Mouse (Mus musculus): ENCODE measurements around the gene Nfs1. TPM values are rescaled to one million over a fixed set of nuclear protein-coding genes. Genes with fewer than 3 reads are reported as not detected.

Nfs1 gene
- polyA plus RNA-seq, 1 experiment from 2014 or later, result 40.4 TPM

DNA sequence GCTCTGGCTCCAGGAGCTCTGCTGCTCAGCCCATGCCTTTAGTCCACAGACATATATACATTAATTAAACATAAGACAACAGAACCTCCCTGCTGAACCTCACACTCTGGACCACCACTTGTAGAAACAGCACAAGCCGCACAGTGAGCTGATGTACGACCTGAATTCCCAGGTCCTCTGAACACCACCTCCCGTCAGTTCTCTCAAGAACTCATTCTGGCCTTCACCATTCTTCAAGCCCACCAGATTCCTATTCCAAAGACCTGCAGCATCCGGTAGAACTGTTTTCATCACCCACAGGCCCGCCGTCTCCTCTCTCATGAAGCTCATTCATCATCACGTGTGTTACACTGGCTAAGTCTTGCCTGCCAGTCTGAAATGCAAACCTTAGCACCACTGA is 63.6 kb downstream of the Nfs1 start:
- Histone ChIP-seq H3K4me2 (ENCODE audit: low read length) (no peak overlapping the region), H3K36me3 (ENCODE audit: control insufficient read depth, insufficient read depth, low read length) (peaks cover 39% of the 10 kb centered on the region), H3K27me3 (replicated peaks; ENCODE audit: control insufficient read depth, insufficient read depth, low read length) (no peaks in the 10 kb centered on the region), H3K9ac (ENCODE audit: low read length) (no peak overlapping the region), H3K27ac (ENCODE audit: low read depth, low read length) (no peak overlapping the region), H3K4me3 (ENCODE audit: low read depth, low read length) (no peak overlapping the region), H3K4me1 (ENCODE audit: control insufficient read depth, insufficient read depth, low read length) (no peaks in the 10 kb centered on the region), H3K9me3 (replicated peaks; ENCODE audit: control insufficient read depth, low read length) (no peaks in the 10 kb centered on the region)
- DNase-seq (ENCODE audit: low spot score) (no peak), ATAC-seq (no peak)
- 89% methylated on average over 7 of the region's 7 CpGs for WGBS

DNA sequence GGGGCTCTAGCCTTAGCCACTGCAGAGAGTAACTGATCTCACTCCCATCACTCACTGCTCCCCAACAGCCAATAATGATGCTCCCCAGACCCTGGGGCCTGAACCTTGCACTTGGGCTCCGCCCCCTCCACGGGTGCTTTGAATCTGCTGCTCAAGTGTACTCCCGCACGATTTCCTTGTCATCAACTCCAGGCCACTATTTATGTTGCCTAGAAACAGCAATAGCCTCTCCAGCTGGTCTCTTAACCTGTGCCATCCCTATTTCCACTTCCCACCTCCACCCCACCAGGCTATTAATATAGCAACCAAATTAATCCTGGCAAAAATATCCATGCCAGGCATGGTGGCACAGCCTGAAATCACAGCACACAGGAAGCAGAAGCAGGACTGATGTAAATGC is 64.3 kb downstream of the Nfs1 start:
- Histone ChIP-seq H3K4me3 (ENCODE audit: low read depth, low read length) (no peak overlapping the region), H3K27ac (ENCODE audit: low read depth, low read length) (no peak overlapping the region), H3K27me3 (replicated peaks; ENCODE audit: control insufficient read depth, insufficient read depth, low read length) (no peaks in the 10 kb centered on the region), H3K4me2 (ENCODE audit: low read length) (no peak overlapping the region), H3K36me3 (ENCODE audit: control insufficient read depth, insufficient read depth, low read length) (peaks cover 46% of the 10 kb centered on the region), H3K9me3 (replicated peaks; ENCODE audit: control insufficient read depth, low read length) (no peaks in the 10 kb centered on the region), H3K9ac (ENCODE audit: low read length) (no peak overlapping the region), H3K4me1 (ENCODE audit: control insufficient read depth, insufficient read depth, low read length) (no peaks in the 10 kb centered on the region)
- DNase-seq (ENCODE audit: low spot score) (no peak), ATAC-seq (no peak)
- 52% methylated on average over 4 of the region's 4 CpGs for WGBS

DNA sequence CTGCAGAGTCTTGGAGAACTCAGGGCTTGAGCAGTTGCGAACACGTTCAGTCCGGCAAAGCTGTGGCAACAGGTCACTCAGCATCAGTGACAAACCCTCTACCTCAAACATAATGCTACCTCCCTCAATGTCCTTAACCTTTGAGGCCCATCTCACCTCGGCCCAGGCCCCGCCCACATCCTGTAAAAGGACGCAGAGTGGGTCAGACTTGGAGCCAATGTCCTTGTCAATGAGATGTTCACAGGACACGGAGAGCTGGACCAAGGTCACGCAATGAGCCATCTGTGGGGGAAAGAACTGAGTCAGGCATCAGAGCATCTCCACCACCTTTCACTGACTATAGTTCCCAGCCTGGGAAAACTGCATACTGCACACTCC is 64.8 kb downstream of the Nfs1 start:
- Histone ChIP-seq H3K4me3 (ENCODE audit: low read depth, low read length) (no peak overlapping the region), H3K27me3 (replicated peaks; ENCODE audit: control insufficient read depth, insufficient read depth, low read length) (no peaks in the 10 kb centered on the region), H3K27ac (ENCODE audit: low read depth, low read length) (no peak overlapping the region), H3K4me2 (ENCODE audit: low read length) (no peak overlapping the region), H3K9me3 (replicated peaks; ENCODE audit: control insufficient read depth, low read length) (no peaks in the 10 kb centered on the region), H3K4me1 (ENCODE audit: control insufficient read depth, insufficient read depth, low read length) (no peaks in the 10 kb centered on the region), H3K36me3 (ENCODE audit: control insufficient read depth, insufficient read depth, low read length) (peaks cover 51% of the 10 kb centered on the region), H3K9ac (ENCODE audit: low read length) (no peak overlapping the region)
- DNase-seq (ENCODE audit: low spot score) (no peak), ATAC-seq (no peak)
- WGBS, result 91% methylated on average over 8 of the region's 8 CpGs

DNA sequence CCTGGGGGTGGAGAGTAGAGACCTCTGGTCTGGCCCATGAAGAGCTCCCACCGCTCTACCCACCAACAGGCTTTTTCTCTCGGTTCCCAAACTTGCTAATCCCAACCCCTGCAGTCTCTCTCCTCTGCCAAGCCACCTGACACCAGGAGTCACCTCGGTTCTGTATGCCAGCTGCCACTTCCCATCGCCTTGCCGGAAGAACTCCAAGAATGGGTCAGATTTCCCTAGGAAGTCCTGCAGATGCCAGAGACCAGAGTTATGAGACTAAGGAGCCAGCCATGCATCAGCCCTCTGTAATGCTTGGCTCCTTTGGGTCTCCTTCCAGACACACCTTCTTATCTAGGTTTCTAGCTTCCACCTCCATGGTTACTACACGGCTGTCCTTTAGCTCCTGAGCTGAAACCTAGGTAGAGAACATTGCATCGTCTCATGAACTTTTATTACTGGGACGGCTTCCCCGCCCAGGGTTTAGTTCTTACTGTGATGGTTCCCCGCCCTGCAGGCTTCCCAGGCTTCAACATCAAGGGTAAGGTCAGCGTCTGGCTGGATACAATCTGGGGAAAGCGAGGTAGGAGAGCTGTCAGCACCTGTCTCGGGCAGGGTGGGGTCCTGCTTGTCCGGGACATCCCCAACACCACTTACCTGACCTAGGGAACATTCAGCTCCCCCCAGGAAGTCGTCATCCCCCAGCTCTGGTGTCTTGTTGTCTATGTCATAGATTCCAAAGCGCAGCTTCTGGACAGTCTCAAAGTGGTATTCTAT is 65.4 kb downstream of the Nfs1 start:
- DNase-seq (ENCODE audit: low spot score) (no peak), ATAC-seq (no peak)
- Histone ChIP-seq H3K9me3 (replicated peaks; ENCODE audit: control insufficient read depth, low read length) (no peaks in the 10 kb centered on the region), H3K27me3 (replicated peaks; ENCODE audit: control insufficient read depth, insufficient read depth, low read length) (no peaks in the 10 kb centered on the region), H3K4me1 (ENCODE audit: control insufficient read depth, insufficient read depth, low read length) (no peaks in the 10 kb centered on the region), H3K9ac (ENCODE audit: low read length) (no peak overlapping the region), H3K36me3 (ENCODE audit: control insufficient read depth, insufficient read depth, low read length) (peaks cover 57% of the 10 kb centered on the region), H3K4me3 (ENCODE audit: low read depth, low read length) (no peak overlapping the region), H3K4me2 (ENCODE audit: low read length) (no peak overlapping the region), H3K27ac (ENCODE audit: low read depth, low read length) (no peak overlapping the region)
- WGBS, result 90% methylated on average over 16 of the region's 16 CpGs

DNA sequence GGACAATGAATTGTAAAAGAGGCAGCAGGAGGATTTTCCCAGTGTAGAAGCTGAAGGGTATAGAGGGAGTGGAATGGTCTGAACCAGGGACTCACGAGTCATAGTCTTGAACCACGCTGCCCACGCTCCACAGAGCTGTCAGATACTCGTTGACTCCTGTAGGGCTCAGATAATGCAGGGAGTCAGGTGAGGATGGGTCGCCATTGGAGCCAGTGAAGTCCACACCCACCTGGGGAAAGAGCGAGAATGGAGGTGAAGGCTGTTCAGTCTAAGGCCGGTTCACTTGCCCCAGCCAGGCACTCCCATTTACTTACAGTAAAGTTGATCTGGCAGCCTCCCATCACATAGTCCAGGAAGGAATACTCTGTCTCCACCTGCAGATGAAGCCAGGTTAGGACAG is 66.5 kb downstream of the Nfs1 start:
- WGBS, result 93% methylated on average over 7 of the region's 7 CpGs
- H3K4me2 ChIP-seq (ENCODE audit: low read length), result no peak overlapping the region
- H3K9me3 ChIP-seq (replicated peaks; ENCODE audit: control insufficient read depth, low read length), result no peaks in the 10 kb centered on the region
- no peak overlapping the region for H3K4me3 ChIP-seq (ENCODE audit: low read depth, low read length)
- H3K27me3 ChIP-seq (replicated peaks; ENCODE audit: control insufficient read depth, insufficient read depth, low read length), result no peaks in the 10 kb centered on the region
- H3K27ac ChIP-seq (ENCODE audit: low read depth, low read length), result no peak overlapping the region
- no peak overlapping the region for H3K9ac ChIP-seq (ENCODE audit: low read length)
- no peaks in the 10 kb centered on the region for H3K4me1 ChIP-seq (ENCODE audit: control insufficient read depth, insufficient read depth, low read length)
- no peak for ATAC-seq
- DNase-seq (ENCODE audit: low spot score), result no peak
- peaks cover 68% of the 10 kb centered on the region for H3K36me3 ChIP-seq (ENCODE audit: control insufficient read depth, insufficient read depth, low read length)

DNA sequence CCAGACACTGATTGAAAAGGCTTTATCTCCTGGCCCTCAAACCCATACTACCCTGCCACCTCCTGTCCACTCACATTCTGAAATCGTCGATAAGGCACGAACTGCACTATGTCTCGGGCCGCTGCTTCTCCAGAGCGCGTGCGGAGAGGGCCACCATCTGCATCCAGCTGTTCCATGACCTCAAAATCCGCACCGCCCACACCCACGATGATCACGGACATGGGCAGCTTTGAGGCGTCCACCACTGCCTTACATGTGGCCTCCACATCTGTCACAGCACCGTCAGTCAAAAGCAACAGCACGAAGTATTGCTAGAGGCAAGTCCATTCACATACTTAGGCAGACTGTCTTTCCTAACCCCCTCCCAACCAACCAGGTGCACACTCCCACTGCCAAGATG is 70.3 kb downstream of the Nfs1 start:
- H3K27ac ChIP-seq (ENCODE audit: low read depth, low read length), result no peak overlapping the region
- WGBS, result 95% methylated on average over 15 of the region's 15 CpGs
- no peak for DNase-seq (ENCODE audit: low spot score)
- H3K4me3 ChIP-seq (ENCODE audit: low read depth, low read length), result no peak overlapping the region
- H3K4me1 ChIP-seq (ENCODE audit: control insufficient read depth, insufficient read depth, low read length), result no peaks in the 10 kb centered on the region
- H3K9ac ChIP-seq (ENCODE audit: low read length), result no peak overlapping the region
- H3K4me2 ChIP-seq (ENCODE audit: low read length), result no peak overlapping the region
- no peak for ATAC-seq
- H3K27me3 ChIP-seq (replicated peaks; ENCODE audit: control insufficient read depth, insufficient read depth, low read length), result no peaks in the 10 kb centered on the region
- no peaks in the 10 kb centered on the region for H3K9me3 ChIP-seq (replicated peaks; ENCODE audit: control insufficient read depth, low read length)
- H3K36me3 ChIP-seq (ENCODE audit: control insufficient read depth, insufficient read depth, low read length), result peaks cover 97% of the 10 kb centered on the region

Other genes starting within 250 kb of the Nfs1 start
- gene Uqcc1, start 213.9 kb downstream of the Nfs1 start, polyA plus RNA-seq (2014; fragmentation: Nextera tagmentation; extraction: Ambion mirVana), result 67.4 and 83.4 TPM in 2 replicates
- gene Gm15557, start 203.5 kb downstream of the Nfs1 start, polyA plus RNA-seq (2014; fragmentation: Nextera tagmentation; extraction: Ambion mirVana), result not detected in 2 replicates
- gene Gdf5, start 198.8 kb downstream of the Nfs1 start, polyA plus RNA-seq (2014; fragmentation: Nextera tagmentation; extraction: Ambion mirVana), result 2.2 and 2.5 TPM in 2 replicates
- gene Cep250, start 187.7 kb downstream of the Nfs1 start, polyA plus RNA-seq (2014; fragmentation: Nextera tagmentation; extraction: Ambion mirVana), result 7.0 and 9.7 TPM in 2 replicates
- 0.63 and 1.0 TPM in 2 replicates for gene 6430550D23Rik, start 136.2 kb downstream of the Nfs1 start, polyA plus RNA-seq (2014; fragmentation: Nextera tagmentation; extraction: Ambion mirVana)
- 391 and 444 TPM in 2 replicates for gene Ergic3, start 136.1 kb downstream of the Nfs1 start, polyA plus RNA-seq (2014; fragmentation: Nextera tagmentation; extraction: Ambion mirVana)
- gene Fer1l4, start 91.2 kb downstream of the Nfs1 start, polyA plus RNA-seq (2014; fragmentation: Nextera tagmentation; extraction: Ambion mirVana), result not detected in 2 replicates
- gene Spag4, start 79.0 kb downstream of the Nfs1 start, polyA plus RNA-seq (2014; fragmentation: Nextera tagmentation; extraction: Ambion mirVana), result 4.6 and 5.1 TPM in 2 replicates
- 18.5 and 24.9 TPM in 2 replicates for gene Cpne1, start 32.2 kb downstream of the Nfs1 start, polyA plus RNA-seq (2014; fragmentation: Nextera tagmentation; extraction: Ambion mirVana)
- gene Rbm12, start 32.2 kb downstream of the Nfs1 start, polyA plus RNA-seq (2014; fragmentation: Nextera tagmentation; extraction: Ambion mirVana), result 30.1 and 33.4 TPM in 2 replicates
- 10.5 and 16.2 TPM in 2 replicates for gene Gm28036, start 17.1 kb downstream of the Nfs1 start, polyA plus RNA-seq (2014; fragmentation: Nextera tagmentation; extraction: Ambion mirVana)
- 409 and 502 TPM in 2 replicates for gene Romo1, start 147 bp downstream of the Nfs1 start, polyA plus RNA-seq (2014; fragmentation: Nextera tagmentation; extraction: Ambion mirVana)
- 502 and 507 TPM in 2 replicates for gene Rbm39, start 36.1 kb upstream of the Nfs1 start, polyA plus RNA-seq (2014; fragmentation: Nextera tagmentation; extraction: Ambion mirVana)
- gene Phf20, start 52.3 kb upstream of the Nfs1 start, polyA plus RNA-seq (2014; fragmentation: Nextera tagmentation; extraction: Ambion mirVana), result 121 and 143 TPM in 2 replicates
- 4.8 and 4.9 TPM in 2 replicates for gene Cnbd2, start 168.1 kb upstream of the Nfs1 start, polyA plus RNA-seq (2014; fragmentation: Nextera tagmentation; extraction: Ambion mirVana)
- 67.2 and 67.3 TPM in 2 replicates for gene Scand1, start 168.5 kb upstream of the Nfs1 start, polyA plus RNA-seq (2014; fragmentation: Nextera tagmentation; extraction: Ambion mirVana)